Mouse (Mus musculus) hindbrain, embryonic 10.5 days (tissue): ENCODE results near the gene Vmn2r7. TPM values are rescaled to one million over a fixed set of nuclear protein-coding genes. Genes with fewer than 3 reads are reported as not detected.
"Not testable (repeated sequence)": the region's sequence is repeated elsewhere in the genome, so short reads cannot be mapped to it uniquely, and the experiment has no call there.

Experiments used
- DNase-seq: peaks from one replicate; pipeline ENCODE4 v3.0.0-alpha.2; 2017; ENCODE audit warnings: low spot score
- H3K27ac ChIP-seq: fragments of 300-500 bp; sonication (generic); 2 replicates; pipeline ENCODE4 v1.5.1; 2016; ENCODE audit warnings: mild to moderate bottlenecking, moderate library complexity
- H3K27me3 ChIP-seq: fragments of 300-500 bp; sonication (generic); 2 replicates; pipeline ENCODE4 v1.6.1; 2016; ENCODE audit warnings: mild to moderate bottlenecking; ENCODE audit not compliant: poor library complexity, insufficient read depth, severe bottlenecking
- H3K36me3 ChIP-seq: fragments of 300-500 bp; sonication (generic); 2 replicates; pipeline ENCODE4 v1.6.1; 2016; ENCODE audit warnings: mild to moderate bottlenecking, moderate library complexity
- H3K4me1 ChIP-seq: fragments of 300-500 bp; sonication (generic); replicated peaks from 2 replicates; pipeline ENCODE4 v1.6.1; 2016; ENCODE audit warnings: mild to moderate bottlenecking
- H3K4me3 ChIP-seq: fragments of 300-500 bp; sonication (generic); 2 replicates; pipeline ENCODE4 v1.5.1; 2016; ENCODE audit warnings: mild to moderate bottlenecking, moderate library complexity
- H3K9me3 ChIP-seq: fragments of 300-500 bp; sonication (generic); 2 replicates; pipeline ENCODE4 v1.6.1; 2016; ENCODE audit warnings: mild to moderate bottlenecking, moderate library complexity
- WGBS: fragments of 180-500 bp; shearing (Covaris S2); methylation state at CpG from one replicate; pipeline ENCODE4 v1.1.7; 2016; 5-methylcytosine and 5-hydroxymethylcytosine counted together
- polyA plus RNA-seq: library from polyadenylated mRNA; unstranded; fragments of >200 nt; fragmentation: Nextera tagmentation; extraction: Ambion mirVana; gene quantifications from 2 replicates; pipeline ENCODE4 v1.2.1, GENCODE M21; 2016

Gene Vmn2r7
- not detected in 2 replicates for polyA plus RNA-seq

- not testable (repeated sequence) for H3K4me1 ChIP-seq, H3K9me3 ChIP-seq, H3K27ac ChIP-seq, H3K4me3 ChIP-seq, DNase-seq, H3K27me3 ChIP-seq, H3K36me3 ChIP-seq
- WGBS, result 88% methylated on average over 3 of the region's 3 CpGs
Observed at GRCm38 (mm10) chr3:64844665-64845064, at the start of gene Vmn2r7. Gene Vmn2r7, minus strand, starts transcription at chr3:64844765.

DNA sequence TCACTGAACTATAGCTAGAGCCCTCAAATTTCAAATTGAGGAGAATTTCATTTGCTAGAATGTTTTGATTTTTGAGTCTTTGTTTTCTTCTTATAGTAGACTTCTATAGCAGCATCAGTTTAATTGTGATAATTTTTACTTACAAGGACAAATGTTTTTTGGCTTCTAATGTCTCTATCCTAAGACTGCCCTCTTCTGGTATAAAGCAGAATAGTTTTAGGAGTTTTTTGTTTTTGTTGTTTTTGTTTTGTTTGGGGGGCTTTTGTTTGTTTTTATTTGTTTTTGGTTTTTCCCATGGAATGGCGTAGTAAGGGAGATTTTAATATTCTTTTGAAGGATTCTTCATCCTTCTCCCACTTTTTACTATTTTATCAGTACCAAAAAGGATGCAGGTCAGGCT, 45.2 kb upstream of the Vmn2r7 start:
- DNase-seq, result no peak
- Histone ChIP-seq H3K36me3 (no peaks in the 10 kb centered on the region), H3K9me3 (no peaks in the 10 kb centered on the region), H3K27me3 (no peaks in the 10 kb centered on the region), H3K4me3 (no peak overlapping the region), H3K4me1 (no peaks in the 10 kb centered on the region), H3K27ac (no peak overlapping the region)
- WGBS, result 65% methylated on average over 1 of the region's 1 CpGs

GRCm38 (mm10) chr3:64878199-64878977, 33.8 kb upstream of the Vmn2r7 start:
- Histone ChIP-seq H3K36me3 (no peaks in the 10 kb centered on the region), H3K4me1 (no peaks in the 10 kb centered on the region), H3K9me3 (no peaks in the 10 kb centered on the region), H3K27me3 (no peaks in the 10 kb centered on the region), H3K27ac (no peak overlapping the region), H3K4me3 (no peak overlapping the region)
- 67% methylated on average over 3 of the region's 3 CpGs for WGBS
- no peak for DNase-seq

DNA sequence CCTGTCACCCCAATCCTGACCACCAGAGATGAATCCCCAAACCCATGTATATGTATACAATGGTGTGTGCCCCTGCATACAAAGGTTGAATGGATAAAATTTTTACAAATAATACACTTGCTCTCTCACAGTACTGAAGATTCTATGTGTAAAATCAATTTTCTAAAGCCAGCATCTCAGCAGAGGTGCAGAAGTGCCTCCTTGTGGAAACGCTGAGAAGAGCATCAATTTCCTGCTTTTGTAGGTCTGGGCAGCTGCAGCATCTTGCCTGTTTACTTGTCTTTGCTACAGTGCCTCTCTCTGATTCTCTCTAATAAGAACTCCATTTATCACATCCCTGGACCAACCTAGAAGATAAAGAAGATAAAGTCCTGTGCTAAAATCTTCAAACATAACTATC, 32.1 kb upstream of the Vmn2r7 start:
- Histone ChIP-seq H3K27me3 (no peaks in the 10 kb centered on the region), H3K4me1 (no peaks in the 10 kb centered on the region), H3K9me3 (no peaks in the 10 kb centered on the region), H3K36me3 (no peaks in the 10 kb centered on the region), H3K4me3 (no peak overlapping the region), H3K27ac (no peak overlapping the region)
- 60% methylated on average over 1 of the region's 1 CpGs for WGBS
- DNase-seq, result no peak

DNA sequence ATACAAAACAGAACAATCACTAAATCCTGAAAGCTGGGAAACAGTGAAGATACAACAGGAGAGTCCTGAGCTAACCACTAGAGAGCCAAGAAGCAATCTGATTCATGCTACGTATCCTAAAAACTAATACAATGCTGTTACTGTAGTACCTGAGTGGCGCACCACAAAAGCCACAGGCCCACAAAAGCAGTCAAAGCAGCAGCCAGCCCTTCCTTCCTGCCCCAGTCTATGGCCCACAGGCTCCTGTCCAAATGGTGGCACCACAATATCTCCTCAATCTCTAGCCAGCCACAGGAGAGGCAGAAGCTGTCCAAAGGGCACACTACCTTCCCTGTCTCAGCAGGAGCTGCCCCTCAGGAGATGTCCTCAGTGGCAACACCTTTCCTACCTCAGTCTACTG, 1.7 kb downstream of the Vmn2r7 start:
- 97% methylated on average over 2 of the region's 2 CpGs for WGBS

DNA sequence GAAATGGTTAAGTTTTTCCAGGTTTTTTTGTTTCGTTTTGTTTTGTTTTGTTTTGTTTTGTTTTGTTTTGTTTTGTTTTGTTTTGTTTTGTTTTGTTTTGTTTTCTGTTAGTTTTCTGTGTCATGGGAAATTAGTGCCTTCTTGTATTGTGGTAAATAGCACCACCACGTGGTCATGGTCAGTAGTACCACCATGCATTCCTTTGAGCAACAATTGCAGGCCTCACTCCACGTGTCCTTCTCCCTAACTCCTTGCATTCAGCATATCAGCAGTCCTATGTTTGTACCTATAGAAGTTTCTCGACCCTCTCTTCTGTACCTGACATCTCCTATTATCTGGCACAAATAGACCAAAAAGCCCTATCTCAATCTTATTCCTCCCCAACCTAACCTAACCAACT, 2.3 kb downstream of the Vmn2r7 start:
- 11% methylated on average over 4 of the region's 4 CpGs for WGBS
- Histone ChIP-seq H3K9me3 (no peaks in the 10 kb centered on the region), H3K4me3 (no peak overlapping the region), H3K36me3 (no peaks in the 10 kb centered on the region), H3K27ac (no peak overlapping the region), H3K27me3 (no peaks in the 10 kb centered on the region), H3K4me1 (no peaks in the 10 kb centered on the region)
- DNase-seq, result peak; percentile 45

More for the DNA sequence above, 1.7 kb downstream of the Vmn2r7 start:
- no peaks in the 10 kb centered on the region for H3K27me3 ChIP-seq
- no peak overlapping the region for H3K27ac ChIP-seq
- no peak for DNase-seq
- H3K4me3 ChIP-seq, result no peak overlapping the region
- H3K9me3 ChIP-seq, result no peaks in the 10 kb centered on the region
- H3K36me3 ChIP-seq, result no peaks in the 10 kb centered on the region
- no peaks in the 10 kb centered on the region for H3K4me1 ChIP-seq

DNA sequence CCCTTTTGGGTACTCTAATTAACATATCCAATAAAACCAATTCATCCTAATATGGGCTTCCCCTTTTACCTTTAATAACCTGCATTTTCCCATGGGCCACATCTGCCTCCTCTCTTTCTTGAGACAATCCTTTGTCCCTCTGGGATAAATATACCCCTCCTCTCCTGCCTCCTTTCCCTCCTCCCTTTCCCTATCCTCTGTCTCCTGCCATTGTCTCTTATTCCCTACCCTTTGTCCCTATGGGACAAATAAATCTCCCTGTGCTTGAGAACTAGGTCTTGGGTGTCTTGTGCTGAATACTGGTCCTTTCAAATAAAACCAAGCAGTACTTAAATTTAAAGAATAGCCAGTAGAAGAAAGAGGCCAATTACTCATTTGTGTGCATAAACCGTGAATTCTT, 13.4 kb downstream of the Vmn2r7 start:
- WGBS, result 74% methylated on average over 1 of the region's 1 CpGs
- no peak overlapping the region for H3K27ac ChIP-seq

DNA sequence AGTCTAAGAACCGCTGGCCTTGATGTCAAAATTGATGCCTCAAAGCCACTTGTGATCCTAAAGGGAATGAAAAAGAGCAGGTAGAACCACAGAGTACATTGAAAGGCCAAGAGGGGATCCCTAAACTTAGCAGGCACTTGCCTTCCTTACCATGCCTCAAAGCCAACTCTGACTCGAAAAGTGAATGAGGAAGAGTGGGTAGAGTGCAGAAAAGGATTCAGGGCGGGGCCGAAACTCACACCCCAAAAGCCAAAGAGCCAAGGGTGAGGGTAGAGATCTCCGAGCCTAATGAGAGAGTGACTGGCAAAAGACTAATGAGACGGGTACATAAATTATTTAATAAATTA, 53.3 kb downstream of the Vmn2r7 start:
- H3K27me3 ChIP-seq, result no peaks in the 10 kb centered on the region
- H3K27ac ChIP-seq, result no peak overlapping the region
- 54% methylated on average over 6 of the region's 6 CpGs for WGBS
- H3K36me3 ChIP-seq, result no peaks in the 10 kb centered on the region
- H3K4me3 ChIP-seq, result no peak overlapping the region
- no peaks in the 10 kb centered on the region for H3K4me1 ChIP-seq
- H3K9me3 ChIP-seq, result no peaks in the 10 kb centered on the region
- no peak for DNase-seq

More for the DNA sequence above, 13.4 kb downstream of the Vmn2r7 start:
- Histone ChIP-seq H3K4me3 (no peak overlapping the region), H3K9me3 (no peaks in the 10 kb centered on the region), H3K27me3 (no peaks in the 10 kb centered on the region), H3K36me3 (no peaks in the 10 kb centered on the region), H3K4me1 (peaks cover 7% of the 10 kb centered on the region; the same call in 1 of the 2 replicates)
- no peak for DNase-seq

DNA sequence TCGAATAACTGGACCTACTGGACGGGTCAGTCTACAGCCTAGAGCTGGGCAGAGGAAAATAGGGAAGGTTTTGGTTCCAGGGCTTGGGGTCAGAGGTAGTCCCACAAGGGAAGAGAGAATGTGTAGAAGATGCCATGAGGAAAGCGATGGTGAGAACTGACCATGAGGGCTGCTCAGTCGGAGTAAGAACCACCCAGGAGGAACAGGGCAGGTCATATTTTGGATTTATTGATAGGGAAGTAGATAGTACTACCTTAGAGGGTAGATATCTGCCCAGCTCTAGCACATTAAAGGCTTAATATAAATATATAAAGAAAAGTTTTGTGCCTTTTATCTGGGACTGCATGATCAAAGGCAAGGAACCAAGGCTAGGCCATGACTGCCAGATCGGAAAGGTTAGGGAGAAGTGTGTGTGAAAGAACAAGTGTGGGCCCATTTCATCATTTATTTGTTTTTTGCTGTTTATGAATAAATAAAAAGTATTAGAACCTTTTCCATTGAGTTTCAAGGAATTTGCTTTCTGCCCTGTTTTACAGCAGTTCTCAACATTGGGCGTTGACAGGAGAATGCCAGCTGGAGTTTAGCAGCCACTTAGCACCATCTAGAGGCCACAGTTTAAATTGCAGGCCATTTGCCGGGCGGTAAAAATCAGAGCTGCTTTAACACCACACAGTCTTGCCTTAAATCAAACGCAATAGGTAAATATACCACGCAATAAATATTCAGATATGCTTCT, 53.9 kb downstream of the Vmn2r7 start:
- WGBS, result 54% methylated on average over 10 of the region's 10 CpGs
- H3K4me1 ChIP-seq, result no peaks in the 10 kb centered on the region

GRCm38 (mm10) chr3:64782901-64783300, 61.7 kb downstream of the Vmn2r7 start:
- WGBS, result 92% methylated on average over 1 of the region's 1 CpGs
- DNase-seq, result no peak
- no peak overlapping the region for H3K27ac ChIP-seq
- H3K27me3 ChIP-seq, result no peaks in the 10 kb centered on the region
- H3K9me3 ChIP-seq, result no peaks in the 10 kb centered on the region
- H3K36me3 ChIP-seq, result no peaks in the 10 kb centered on the region
- H3K4me3 ChIP-seq, result no peak overlapping the region
- no peaks in the 10 kb centered on the region for H3K4me1 ChIP-seq

More for the DNA sequence above, 53.9 kb downstream of the Vmn2r7 start:
- Histone ChIP-seq H3K36me3 (no peaks in the 10 kb centered on the region), H3K27me3 (no peaks in the 10 kb centered on the region), H3K27ac (no peak overlapping the region), H3K4me3 (no peak overlapping the region), H3K9me3 (no peaks in the 10 kb centered on the region)
- peak; percentile 57 for DNase-seq

DNA sequence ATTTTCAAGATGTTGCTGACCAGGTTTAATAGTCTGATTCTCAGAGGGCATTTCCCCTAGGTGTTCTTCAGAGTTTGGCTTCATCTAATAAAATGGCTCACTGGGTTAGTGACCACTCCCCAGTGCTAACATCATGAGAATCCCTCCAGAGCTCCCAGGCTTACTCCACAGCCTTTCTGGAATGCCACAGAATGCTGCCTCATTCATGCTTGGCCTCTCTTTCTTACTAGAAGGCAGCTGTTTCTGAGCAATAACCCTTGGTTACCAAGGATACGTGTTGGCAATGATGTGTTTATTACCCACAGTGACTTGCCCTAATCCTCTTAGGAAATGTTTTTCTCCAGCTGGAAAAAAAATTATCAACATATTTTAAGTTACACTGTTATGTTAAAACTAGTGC, 72.4 kb downstream of the Vmn2r7 start:
- H3K9me3 ChIP-seq, result no peaks in the 10 kb centered on the region
- DNase-seq, result no peak

DNA sequence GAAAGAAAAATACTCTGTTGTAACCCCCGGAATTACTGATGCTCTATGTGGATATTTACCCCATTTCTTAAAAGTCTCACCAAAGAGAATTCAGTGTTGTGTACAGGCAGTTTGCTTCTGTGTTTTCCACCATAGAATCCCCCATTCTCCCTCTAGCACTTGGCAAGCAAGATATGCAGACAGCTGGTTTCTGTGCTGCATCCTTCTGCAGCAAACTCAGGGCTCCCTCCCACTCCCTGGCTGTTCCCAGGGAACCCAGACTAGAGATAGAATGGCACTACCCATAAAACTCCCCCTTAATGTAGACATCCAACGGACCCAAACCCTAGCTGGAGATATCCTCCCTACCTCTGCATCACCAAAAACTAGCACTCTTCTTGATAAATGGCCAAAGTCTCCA, 88.4 kb downstream of the Vmn2r7 start:
- no peak for DNase-seq
- Histone ChIP-seq H3K27me3 (no peaks in the 10 kb centered on the region), H3K27ac (no peak overlapping the region), H3K4me1 (no peaks in the 10 kb centered on the region), H3K9me3 (0 out of 2 replicates have a peak, but pooled peaks cover 8% of the 10 kb centered on the region), H3K36me3 (no peaks in the 10 kb centered on the region), H3K4me3 (no peak overlapping the region)
- 86% methylated on average over 2 of the region's 2 CpGs for WGBS

More for the DNA sequence above, 72.4 kb downstream of the Vmn2r7 start:
- Histone ChIP-seq H3K27ac (no peak overlapping the region), H3K27me3 (no peaks in the 10 kb centered on the region), H3K4me1 (no peaks in the 10 kb centered on the region), H3K36me3 (no peaks in the 10 kb centered on the region), H3K4me3 (no peak overlapping the region)
- WGBS, result 97% methylated on average over 1 of the region's 1 CpGs

DNA sequence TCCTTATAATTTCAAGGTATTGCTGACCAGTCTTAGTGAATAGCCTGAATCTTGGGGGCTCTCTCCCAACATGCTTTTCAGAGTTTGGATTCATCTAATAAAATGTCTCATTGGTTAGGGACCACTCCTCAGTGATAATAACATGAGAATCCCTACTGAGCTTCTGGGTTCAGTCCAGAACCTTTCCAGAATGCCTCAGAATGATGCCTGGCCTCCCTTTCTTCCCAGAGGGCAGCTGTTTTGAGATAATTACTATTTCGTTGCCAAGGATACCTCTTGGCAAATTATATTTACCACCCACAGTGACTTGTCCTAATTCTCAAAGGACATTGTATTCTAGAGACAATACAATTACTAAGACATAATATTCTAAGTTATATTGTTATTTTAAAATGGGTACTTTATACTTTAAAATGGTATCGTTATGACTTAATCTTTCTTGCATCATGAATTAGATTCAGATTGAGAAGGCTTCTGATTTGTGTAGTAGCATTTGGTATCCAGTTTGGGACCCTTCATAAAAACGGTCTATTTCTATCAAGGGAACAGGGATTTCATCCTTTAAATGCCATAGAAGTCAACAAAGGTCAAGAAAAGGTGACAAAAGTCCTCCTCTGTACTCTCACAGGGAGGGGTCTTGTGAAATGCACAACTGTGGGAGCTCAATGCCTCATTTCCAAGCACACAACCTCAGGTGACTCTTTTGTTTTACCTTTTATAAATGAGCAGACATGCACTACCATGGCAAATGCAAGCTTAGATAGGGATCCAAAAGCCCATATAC, 117.2 kb downstream of the Vmn2r7 start:
- DNase-seq, H3K36me3 ChIP-seq, H3K4me3 ChIP-seq, H3K27ac ChIP-seq, H3K9me3 ChIP-seq, H3K4me1 ChIP-seq, H3K27me3 ChIP-seq: not testable (repeated sequence)
- 79% methylated on average over 3 of the region's 3 CpGs for WGBS
